Mouse (Mus musculus): Measurements from ENCODE around the gene Paox. TPM values are rescaled to one million over a fixed set of nuclear protein-coding genes. Genes with fewer than 3 reads are reported as not detected.

Gene Paox
- total and polyA plus RNA-seq, 3 experiments = 0.25 TPM; not detected in 2

GRCm38 (mm10) chr7:140124382-140124781 lies 8.8 kb downstream of the Paox start:
- no peaks in the 10 kb centered on the region for H3K9me3 ChIP-seq (replicated peaks; ENCODE audit: insufficient read depth, low read length)
- H3K4me3 ChIP-seq (ENCODE audit: control insufficient read depth in 1 of 2, insufficient read depth in 1 of 2, low read depth in 2 of 2, low read length in 2 of 2) = no peak overlapping the region
- no peak for DNase-seq (ENCODE audit: low read depth, low spot score)
- H3K27ac ChIP-seq (ENCODE audit: control insufficient read depth, low read depth, low read length) = no peak overlapping the region
- H3K4me1 ChIP-seq (ENCODE audit: control insufficient read depth in 1 of 2, insufficient read depth in 2 of 2, low read length in 2 of 2) = no peaks in the 10 kb centered on the region; a peak in 1 of 4 replicates
- TF ChIP-seq BHLHE40 (IDR thresholded peaks at IDR 0.05; ENCODE audit: borderline replicate concordance, low read depth, low read length) (no peak), MAFK (IDR thresholded peaks at IDR 0.05; ENCODE audit: borderline replicate concordance, low read depth, low read length) (no peak), ZNF384 (IDR thresholded peaks at IDR 0.05; ENCODE audit: low read depth, low read length) (no peak), UBTF (IDR thresholded peaks at IDR 0.05; ENCODE audit: borderline replicate concordance, insufficient read depth, low read depth, low read length) (no peak), NELFE (IDR thresholded peaks at IDR 0.05; ENCODE audit: low read depth, low read length) (no peak), EP300 (IDR thresholded peaks at IDR 0.05; ENCODE audit: low read depth in 1 of 2, low read length in 2 of 2) (no peak), CHD2 (IDR thresholded peaks at IDR 0.05; ENCODE audit: low read length) (no peak), MEF2A (IDR thresholded peaks at IDR 0.05; ENCODE audit: extremely low read depth, insufficient replicate concordance, low read depth, low read length, poor library complexity, severe bottlenecking) (no peak), KAT2A (conservative IDR thresholded peaks at IDR 0.05; ENCODE audit: low read depth, low read length) (no peak), POLR2AphosphoS2 (IDR thresholded peaks at IDR 0.05; ENCODE audit: low read length) (no peak), MAZ (IDR thresholded peaks at IDR 0.05; ENCODE audit: low read depth, low read length) (no peak), TCF12 (IDR thresholded peaks at IDR 0.05; ENCODE audit: low read depth, low read length) (no peak), MYB (IDR thresholded peaks at IDR 0.05; ENCODE audit: low read depth, low read length) (no peak), RCOR1 (IDR thresholded peaks at IDR 0.05; ENCODE audit: low read depth, low read length) (no peak)
- no peaks in the 10 kb centered on the region for H3K27me3 ChIP-seq (ENCODE audit: control insufficient read depth in 1 of 2, insufficient read depth in 2 of 2, low read length in 2 of 2)
- H3K36me3 ChIP-seq (ENCODE audit: control insufficient read depth in 1 of 2, insufficient read depth in 2 of 2, low read length in 2 of 2) = no peaks in the 10 kb centered on the region; a peak in 1 of 4 replicates
- H3K79me2 ChIP-seq (ENCODE audit: control insufficient read depth, insufficient read depth, low read length, poor library complexity) = no peaks in the 10 kb centered on the region
- H3K9ac ChIP-seq (ENCODE audit: control insufficient read depth, low read depth, low read length, poor library complexity, severe bottlenecking) = no peak overlapping the region

- Histone ChIP-seq H3K4me1 (ENCODE audit: control insufficient read depth in 1 of 2, insufficient read depth in 2 of 2, low read length in 2 of 2) (no peaks in the 10 kb centered on the region; a peak in 1 of 4 replicates), H3K9ac (ENCODE audit: control insufficient read depth, low read depth, low read length, poor library complexity, severe bottlenecking) (no peak overlapping the region), H3K9me3 (replicated peaks; ENCODE audit: insufficient read depth, low read length) (no peaks in the 10 kb centered on the region), H3K27ac (ENCODE audit: control insufficient read depth, low read depth, low read length) (no peak overlapping the region), H3K27me3 (ENCODE audit: control insufficient read depth in 1 of 2, insufficient read depth in 2 of 2, low read length in 2 of 2) (no peaks in the 10 kb centered on the region), H3K79me2 (ENCODE audit: control insufficient read depth, insufficient read depth, low read length, poor library complexity) (no peaks in the 10 kb centered on the region), H3K4me3 (ENCODE audit: control insufficient read depth in 1 of 2, insufficient read depth in 1 of 2, low read depth in 2 of 2, low read length in 2 of 2) (no peak overlapping the region), H3K36me3 (ENCODE audit: control insufficient read depth in 1 of 2, insufficient read depth in 2 of 2, low read length in 2 of 2) (no peaks in the 10 kb centered on the region; a peak in 1 of 4 replicates)
- no peak for DNase-seq (ENCODE audit: low read depth, low spot score)
- TF ChIP-seq RCOR1 (IDR thresholded peaks at IDR 0.05; ENCODE audit: low read depth, low read length) (no peak), MAFK (IDR thresholded peaks at IDR 0.05; ENCODE audit: borderline replicate concordance, low read depth, low read length) (no peak), MAX (IDR thresholded peaks at IDR 0.05; ENCODE audit: low read length) (no peak), E2F4 (IDR thresholded peaks at IDR 0.05; ENCODE audit: borderline replicate concordance, low read depth, low read length) (no peak), MAZ (IDR thresholded peaks at IDR 0.05; ENCODE audit: low read depth, low read length) (no peak), GATA1 (IDR thresholded peaks at IDR 0.05; ENCODE audit: low read depth, low read length) (no peak), CHD1 (IDR thresholded peaks at IDR 0.05; ENCODE audit: low read depth, low read length) (no peak), ZNF384 (IDR thresholded peaks at IDR 0.05; ENCODE audit: low read depth, low read length) (no peak), SMC3 (IDR thresholded peaks at IDR 0.05; ENCODE audit: low read depth, low read length) (no peak), POLR2A (IDR thresholded peaks at IDR 0.05; ENCODE audit: control insufficient read depth in 1 of 2, insufficient read depth in 1 of 2, low read depth in 1 of 2, low read length in 2 of 2, poor library complexity in 1 of 2) (no peak), ELF1 (IDR thresholded peaks at IDR 0.05; ENCODE audit: low read depth, low read length) (no peak), KAT2A (conservative IDR thresholded peaks at IDR 0.05; ENCODE audit: low read depth, low read length) (no peak), MYB (IDR thresholded peaks at IDR 0.05; ENCODE audit: low read depth, low read length) (no peak), MXI1 (IDR thresholded peaks at IDR 0.05; ENCODE audit: low read depth, low read length) (no peak), USF1 (IDR thresholded peaks at IDR 0.05; ENCODE audit: low read depth, low read length) (no peak), CTCF (IDR thresholded peaks at IDR 0.05 in 2 of 3, conservative IDR thresholded peaks at IDR 0.05 in 1 of 3; ENCODE audit: control insufficient read depth in 1 of 3, insufficient read depth in 1 of 3, low read depth in 2 of 3, low read length in 3 of 3, poor library complexity in 1 of 3, severe bottlenecking in 1 of 3) (no peak), UBTF (IDR thresholded peaks at IDR 0.05; ENCODE audit: borderline replicate concordance, insufficient read depth, low read depth, low read length) (no peak), RAD21 (IDR thresholded peaks at IDR 0.05; ENCODE audit: low read depth, low read length) (no peak), EP300 (IDR thresholded peaks at IDR 0.05; ENCODE audit: low read depth in 1 of 2, low read length in 2 of 2) (no peak)
Measured at GRCm38 (mm10) chr7:140125278-140126021, 9.9 kb downstream of the Paox start.
